Mouse (Mus musculus): ENCODE results near the gene Slc30a2.

GRCm38 (mm10) chr4:134400206-134400605 is 57.2 kb downstream of the Slc30a2 start:
- TF ChIP-seq CTCF (IDR thresholded peaks at IDR 0.05; ENCODE audit: extremely low read depth, insufficient read depth, insufficient read length, insufficient replicate concordance) (no peak), POLR2A (IDR thresholded peaks at IDR 0.05; ENCODE audit: low read depth, low read length) (no peak)
